Mouse (Mus musculus) layer of hippocampus, adult 11-12 months (tissue): ENCODE data around the gene Rraga.
A peak's percentile ranks its signal among the peaks of the same experiment; 100 is the strongest.

ENCODE experiments used
- DNase-seq: peaks from one replicate; pipeline ENCODE4 v3.0.0; 2022; ENCODE audit warnings: low spot score

The Rraga gene

DNA sequence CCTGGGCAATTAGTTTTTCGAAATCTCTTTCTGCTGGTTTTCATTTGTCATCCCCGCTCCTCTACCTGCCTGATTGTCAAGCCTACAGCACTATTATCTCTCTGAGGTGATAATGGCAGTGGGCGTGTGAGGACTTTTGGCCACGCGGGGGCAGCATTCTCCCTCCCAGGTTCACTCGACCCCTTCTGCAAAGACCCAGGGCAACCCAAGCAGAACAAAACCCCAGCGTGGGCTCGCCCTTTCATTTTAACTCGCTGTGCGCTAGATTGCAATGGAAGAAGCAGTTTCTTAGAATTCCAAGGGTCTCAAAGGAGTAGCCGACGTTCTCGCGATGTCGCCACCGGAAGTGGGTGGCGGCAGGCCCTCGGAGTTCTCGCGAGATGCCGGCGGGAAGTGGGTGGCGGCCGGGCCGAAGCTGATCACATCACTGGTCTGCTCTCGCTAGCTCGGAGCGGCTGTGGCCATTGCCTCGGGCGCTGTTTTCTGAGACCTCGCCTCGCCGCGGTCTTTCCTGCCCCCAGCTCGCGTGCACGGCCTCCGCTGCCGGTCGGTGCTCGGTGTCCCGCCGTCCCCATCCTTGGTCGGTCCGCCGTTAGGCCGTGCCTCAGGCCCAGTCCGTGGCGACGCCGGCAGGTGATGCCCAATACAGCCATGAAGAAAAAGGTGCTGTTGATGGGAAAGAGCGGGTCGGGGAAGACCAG, at the start of gene Rraga:
Rraga (plus strand) TSS at position 386 of the 701 bp plus-strand sequence.
- peak; percentile 95 for DNase-seq

DNA sequence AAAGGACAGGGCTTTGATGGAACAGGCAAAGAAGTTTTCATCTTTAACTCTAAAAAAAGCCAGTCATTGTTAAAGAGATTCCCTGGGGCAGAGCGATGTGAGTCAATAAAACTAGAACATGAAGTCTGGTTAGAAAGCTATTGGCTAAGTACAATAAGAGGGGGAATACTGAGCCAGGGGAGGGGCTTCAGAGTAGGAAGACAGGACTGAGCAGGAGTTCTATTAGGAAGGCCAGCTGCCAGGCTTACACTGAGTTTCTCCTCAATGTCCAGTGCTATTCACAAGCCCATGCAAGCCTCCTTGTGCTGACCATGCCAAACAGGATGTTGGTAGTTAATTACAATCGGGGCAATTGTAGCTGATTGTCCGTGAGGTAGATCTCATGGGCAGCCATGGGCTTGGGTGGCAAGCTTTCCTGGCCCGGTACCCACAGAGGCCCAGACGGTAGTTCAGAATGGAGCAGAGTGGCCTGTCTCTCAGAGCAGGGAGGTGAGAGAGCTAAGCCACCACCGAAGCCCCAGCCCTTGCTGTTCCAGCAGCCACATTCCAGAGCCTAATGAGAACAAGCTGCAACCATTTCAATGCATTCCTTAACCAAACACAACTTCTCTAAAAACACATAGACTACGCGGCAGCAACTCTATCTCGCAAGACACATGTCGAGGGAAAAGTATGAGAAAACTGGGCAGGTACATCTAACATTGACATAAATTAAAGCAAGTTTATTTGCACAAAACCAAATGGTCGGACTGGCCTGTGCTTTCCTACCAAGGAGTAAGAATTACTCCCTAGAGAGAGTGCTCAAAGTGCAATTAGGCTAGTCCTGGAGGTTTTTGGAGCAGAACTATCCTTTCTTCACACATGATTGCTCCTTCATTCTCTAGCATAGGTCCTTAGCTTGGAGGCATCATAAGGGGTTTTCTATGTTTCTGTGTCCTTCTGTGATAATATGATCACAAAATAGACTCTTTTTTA, 48.0 kb upstream of the Rraga start:
- no peak for DNase-seq

DNA sequence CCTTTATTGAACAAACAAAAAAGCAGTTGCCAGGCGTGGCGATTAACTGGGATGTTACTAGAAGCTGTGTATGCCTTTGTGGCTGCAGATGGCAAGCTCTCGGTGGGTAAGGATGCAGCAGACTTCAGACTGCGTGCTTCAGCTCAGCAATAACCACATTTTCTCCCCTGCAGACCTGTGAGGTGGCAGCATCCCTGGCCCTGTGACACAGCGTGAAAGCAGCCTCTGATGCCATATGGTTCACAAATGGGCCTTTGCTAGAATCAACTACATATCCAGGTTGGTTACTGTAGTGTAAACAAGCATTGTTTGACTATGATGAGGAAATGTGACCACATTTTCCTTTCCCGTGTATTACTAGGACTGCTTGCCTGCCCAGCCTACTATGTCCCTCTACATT, 46.3 kb upstream of the Rraga start:
- no peak for DNase-seq

DNA sequence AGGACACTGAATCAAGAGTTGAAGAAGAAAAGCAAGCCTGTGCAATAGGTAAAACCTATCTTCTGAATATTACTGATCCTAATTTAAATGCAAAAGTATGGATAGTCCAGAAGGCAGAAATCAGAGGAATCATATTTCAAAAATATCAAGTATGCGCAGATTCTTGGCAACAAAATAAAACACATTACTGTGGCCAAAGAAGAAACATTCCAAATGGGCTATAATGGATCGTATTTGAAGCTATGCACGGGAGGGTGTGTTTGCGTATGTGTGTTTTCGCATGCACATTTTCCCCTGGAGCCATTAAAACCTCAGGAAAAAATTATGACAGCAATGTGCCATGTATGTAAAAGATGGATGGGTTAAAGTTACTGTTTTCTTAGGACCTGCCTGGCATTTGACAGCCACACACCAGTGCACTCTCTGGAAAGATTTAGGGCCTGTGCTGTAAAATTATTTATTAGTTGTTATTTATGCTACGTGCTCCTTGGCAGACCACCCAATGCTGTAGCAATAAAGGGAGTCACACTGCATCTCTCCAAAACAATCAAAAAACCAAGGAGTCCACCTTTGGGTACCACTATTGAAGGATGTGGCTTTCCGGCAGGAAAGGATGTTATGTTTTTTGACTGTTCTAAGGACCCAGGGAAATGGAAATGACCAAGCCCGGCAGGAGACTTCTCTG, 41.9 kb upstream of the Rraga start:
- no peak for DNase-seq

DNA sequence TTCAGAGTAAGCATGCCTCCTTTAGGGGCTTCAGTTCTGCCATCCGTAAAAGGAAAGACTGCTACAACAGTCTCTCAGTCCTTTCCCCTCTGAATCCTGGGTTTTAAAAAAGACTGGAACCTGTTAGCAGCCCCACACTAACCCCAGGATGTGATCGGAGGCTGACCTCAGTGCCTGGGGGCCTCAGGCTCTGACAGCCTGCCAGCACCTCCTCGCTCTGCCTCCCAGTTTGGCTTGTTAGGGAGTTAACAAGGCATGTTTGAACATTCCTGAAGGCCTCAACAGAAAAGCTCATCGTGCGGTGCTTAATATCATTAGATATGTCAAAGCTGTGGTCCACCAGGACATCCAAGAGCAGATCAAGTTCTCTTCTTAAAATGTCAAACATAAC, 41.4 kb upstream of the Rraga start:
- DNase-seq, result no peak

DNA sequence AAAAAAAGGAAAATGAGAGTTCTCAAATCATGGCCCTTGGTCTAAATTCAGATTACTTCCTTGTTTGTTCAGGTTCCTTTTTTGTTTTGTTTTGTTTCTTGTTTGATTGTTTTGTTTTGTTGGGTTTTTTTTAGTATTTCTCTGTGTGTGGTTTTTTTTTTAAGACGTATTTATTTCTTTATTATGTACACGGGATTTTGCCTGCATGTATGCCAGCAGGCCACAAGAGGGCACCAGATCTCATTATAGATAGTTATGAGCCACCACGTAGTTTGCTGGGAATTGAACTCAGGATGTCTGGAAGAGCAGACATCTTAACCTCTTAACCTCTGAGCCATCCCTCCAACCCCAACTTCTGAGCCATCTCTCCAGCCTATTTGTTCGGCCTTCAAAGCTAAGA, 37.5 kb upstream of the Rraga start:
- DNase-seq, result no peak

DNA sequence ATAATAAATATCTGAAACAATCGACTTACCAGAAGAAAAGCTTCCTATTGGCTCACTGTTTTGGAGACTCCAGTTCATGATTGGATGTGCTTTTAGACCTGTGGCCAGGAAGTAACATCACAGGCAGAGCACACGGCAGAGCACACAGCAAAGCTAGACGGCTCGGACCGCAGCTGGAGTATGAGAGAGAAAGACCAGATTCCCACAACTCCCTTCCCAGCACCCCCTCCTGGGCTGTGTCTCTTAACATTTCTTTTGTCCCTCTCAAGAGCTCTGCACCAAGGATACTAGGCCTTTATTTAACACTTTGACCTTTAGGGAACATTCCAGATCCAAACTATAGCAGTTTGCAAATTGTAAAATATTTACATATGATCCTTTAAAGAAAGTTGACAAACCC, 36.5 kb upstream of the Rraga start:
- DNase-seq, result no peak

DNA sequence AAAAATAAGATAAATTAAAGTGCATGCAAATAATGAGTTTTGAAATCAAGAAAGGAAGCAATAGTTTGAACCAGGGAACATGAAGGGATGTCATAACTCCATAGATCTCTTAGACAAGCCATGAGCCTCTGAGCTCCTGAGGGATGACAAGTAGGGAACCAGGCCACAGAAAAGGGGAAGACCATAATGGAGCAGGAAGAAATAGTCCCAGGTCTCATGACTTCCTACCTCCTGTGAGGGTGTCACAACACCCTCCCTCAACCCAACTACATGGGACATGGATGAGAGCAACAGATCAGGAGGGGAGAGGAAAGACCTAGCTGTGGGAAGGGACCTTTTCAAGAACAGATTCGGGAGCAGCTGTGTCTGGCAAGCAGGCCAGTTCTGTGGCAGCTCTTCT, 33.9 kb upstream of the Rraga start:
- DNase-seq, result no peak

DNA sequence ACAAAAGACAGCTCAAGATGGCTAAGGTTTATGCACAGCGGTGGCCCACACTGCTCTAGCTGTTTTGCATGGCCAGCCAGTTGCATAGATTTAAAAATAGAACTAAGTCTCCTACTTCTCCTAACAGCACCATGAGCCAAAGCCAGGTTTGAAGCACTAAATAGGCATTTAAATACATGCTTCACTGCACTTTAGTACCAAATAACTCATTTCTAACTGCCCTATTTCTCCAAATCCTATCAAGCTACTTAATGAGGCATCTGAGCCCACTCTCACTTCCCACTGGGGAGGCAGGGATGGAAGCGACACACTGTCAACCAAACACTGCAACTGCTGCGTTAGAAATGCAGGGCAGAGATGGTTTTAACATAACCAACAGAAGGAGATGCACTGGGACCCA, 31.5 kb upstream of the Rraga start:
- no peak for DNase-seq

DNA sequence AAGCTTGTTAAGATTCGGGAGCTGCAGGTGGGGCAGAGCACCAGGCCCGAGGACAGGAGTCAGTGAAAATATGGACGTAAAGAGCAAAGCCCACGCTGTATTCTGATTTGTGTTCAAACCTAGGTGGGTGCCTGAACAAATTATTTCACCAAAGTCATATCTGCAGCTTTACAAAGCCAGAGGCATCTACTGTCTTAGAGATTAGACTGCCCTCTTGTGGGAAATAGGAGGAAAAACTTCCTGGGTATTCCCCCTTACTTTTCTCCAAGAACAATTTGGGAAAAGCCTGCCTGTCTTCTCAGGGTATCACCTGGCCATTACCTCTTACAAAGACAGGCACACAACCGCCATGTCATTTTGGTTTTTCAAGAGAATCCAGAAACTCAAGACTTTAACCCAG, 29.9 kb upstream of the Rraga start:
- DNase-seq, result no peak

DNA sequence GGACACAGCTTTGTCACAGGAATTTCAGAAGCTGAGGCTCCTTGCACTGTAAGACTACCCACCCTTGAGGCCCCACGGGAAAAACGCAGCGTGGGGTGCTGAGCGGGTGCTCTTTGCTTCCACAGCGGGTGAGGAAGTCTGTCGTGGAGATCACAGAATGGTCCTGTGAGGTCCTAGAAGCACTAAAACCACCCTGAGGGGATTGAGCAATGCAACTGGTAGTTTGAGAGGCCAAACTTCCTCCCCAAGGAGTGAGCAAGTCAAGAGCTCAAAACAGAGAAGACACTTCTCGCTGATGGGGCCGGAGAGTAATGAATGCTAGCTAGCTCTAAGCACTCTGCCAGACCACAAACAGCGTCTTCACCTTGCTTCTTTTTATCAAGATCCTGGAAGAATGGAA, 27.1 kb upstream of the Rraga start:
- DNase-seq, result no peak

DNA sequence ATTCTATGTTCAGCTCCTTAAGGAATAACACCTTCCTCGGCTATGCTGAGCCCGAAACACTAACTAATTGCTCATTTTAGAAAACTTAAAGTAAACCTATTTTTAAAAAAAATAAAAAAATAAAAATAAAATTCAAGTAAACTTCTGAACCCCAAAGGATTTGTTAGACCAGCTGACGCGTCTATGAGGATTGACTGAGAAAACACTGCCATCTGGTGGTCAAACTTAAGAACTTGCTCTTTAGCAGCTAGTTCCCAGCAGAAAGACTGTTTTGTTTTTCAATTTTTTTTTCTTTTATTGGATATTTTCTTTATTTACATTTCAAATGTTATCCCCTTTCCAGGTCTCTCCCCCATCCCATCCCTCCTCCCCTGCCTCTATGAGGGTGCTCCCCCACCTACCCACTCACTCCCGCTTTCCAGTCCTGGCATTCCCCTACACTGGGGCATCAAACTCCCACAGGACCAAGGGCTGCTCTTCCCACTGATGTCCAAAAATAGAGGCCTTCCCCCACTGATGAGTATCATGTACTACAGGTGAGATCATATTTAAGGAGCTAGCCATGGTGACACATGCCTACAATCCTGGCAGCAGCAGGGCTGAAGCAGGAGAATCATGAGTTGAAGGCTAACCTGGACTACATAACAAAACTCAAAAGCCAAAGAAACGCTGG, 20.3 kb upstream of the Rraga start:
- DNase-seq, result no peak

DNA sequence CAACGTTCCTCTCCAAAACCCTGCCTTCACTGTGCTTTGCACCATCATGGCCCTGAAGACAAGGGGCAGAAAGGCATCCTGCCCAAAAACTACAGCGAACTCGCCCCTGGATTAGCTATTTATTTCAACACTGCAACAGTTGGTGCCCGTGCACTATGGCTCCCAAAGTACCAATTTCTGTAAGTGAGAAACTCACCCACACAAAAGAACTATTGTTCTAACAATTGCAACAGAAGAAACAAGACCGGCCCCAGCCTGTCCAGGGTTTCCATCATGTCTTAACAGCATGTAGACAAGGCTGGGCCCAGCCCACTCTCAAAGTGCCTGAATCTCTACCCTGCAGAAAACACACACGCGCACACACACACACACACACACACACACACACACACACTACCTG, 18.1 kb upstream of the Rraga start:
- no peak for DNase-seq

DNA sequence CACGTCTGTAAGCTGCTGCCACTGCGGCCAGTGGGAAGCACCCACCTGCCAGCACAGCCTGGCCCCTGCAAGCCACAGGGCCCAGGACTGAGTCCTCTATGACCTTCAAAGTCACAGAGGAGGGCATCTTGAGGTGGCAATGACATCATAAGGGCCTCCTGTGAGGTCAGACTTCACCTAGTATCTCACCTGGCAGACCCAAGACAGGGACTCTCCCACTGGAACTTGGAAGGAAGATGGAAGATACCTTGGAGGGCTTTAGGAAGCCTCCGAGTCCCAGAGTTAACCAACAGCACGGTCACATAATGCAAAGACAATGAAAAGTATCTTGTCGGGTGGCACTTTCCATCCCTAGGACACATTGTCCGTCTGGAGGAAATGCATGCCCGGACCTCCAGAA, 17.2 kb upstream of the Rraga start, which contains the start of gene Saxo1:
Saxo1 (minus strand) TSS at position 101 of the 400 bp plus-strand sequence.
- no peak for DNase-seq

DNA sequence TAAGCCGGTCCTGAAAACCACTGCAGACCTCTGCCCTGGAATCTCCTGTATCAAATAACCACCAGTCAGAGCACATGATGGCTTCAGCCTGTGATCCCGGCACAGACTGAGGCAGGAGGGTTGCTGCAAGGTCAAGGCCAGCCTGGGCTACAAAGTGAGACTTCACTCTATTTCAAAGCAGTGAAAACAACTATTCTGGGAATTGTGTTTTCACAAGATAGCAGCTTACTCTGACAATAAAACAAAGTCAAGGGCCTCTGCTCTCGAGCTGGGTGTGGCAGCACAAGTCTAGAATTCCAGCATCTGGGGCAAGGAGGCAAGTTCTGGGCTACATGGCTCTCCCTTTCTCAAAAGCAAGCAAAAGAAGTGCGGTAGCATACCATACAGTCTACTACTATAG, 16.5 kb upstream of the Rraga start:
- no peak for DNase-seq

DNA sequence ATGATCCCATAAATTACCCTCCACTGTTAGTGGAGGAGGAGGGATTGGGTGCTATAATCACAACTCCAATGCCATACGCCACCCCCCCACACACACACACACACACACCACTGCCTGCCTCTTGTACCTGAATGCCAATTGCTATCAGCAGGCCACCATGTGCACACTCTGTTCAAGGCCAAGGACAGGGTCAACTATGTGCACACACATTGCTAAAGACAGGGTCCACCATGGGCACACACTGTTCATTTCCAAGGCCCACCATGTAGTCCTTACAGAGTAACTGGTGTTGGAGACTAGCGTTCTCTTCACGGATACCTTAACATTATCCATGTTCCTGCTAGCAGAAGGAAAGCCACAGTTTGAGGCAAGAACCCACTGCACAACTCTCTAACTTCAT, 14.4 kb upstream of the Rraga start:
- DNase-seq, result no peak

DNA sequence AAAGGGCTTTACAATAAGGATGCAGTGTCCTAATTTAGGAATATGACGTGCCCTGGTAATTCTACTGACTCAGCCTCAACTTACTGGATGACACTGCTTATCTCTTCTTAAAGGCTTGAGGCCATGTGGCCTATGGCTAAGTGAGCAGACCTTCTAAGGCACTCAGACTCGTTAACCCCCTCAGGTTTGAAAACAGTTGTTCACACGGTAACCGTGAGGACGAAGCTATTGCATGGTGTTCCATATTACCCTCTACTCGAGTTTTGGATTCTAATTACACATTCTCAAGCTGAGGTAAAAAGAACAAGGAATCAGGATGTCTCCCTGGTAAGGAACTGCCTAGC, 557 bp upstream of the Rraga start:
- no peak for DNase-seq

DNA sequence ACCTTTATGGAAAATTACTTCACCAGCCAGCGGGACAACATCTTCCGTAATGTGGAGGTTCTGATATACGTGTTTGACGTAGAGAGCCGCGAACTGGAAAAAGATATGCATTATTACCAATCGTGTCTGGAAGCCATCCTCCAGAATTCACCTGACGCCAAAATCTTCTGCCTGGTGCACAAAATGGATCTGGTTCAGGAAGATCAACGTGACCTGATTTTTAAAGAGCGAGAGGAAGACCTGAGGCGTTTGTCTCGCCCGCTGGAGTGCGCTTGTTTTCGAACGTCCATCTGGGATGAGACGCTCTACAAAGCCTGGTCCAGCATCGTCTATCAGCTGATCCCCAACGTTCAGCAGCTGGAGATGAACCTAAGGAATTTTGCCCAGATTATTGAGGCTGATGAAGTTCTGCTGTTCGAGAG, 663 bp downstream of the Rraga start:
- DNase-seq, result no peak

DNA sequence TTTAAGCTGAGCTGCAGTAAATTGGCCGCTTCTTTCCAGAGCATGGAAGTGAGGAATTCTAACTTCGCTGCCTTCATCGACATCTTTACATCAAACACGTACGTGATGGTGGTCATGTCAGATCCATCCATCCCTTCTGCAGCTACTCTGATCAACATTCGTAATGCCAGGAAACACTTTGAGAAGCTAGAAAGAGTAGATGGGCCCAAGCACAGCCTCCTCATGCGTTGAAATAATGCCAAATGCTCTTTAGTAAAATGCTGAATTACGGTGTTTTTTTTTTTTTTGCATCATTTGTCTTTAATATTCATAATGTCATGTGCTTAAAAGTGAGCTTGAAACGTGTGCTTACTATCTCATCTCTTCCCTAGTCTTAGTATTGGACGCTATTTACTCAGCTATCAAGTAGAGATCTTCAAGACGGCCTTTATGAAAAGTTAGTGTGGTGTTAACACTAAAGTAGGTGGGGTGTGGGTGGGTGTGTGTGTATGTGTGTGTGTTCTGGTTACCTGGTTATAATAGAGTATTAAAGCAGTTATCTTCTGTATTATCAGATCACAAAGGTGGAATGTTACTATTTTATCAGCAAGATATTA, 1.3 kb downstream of the Rraga start:
- DNase-seq, result no peak

DNA sequence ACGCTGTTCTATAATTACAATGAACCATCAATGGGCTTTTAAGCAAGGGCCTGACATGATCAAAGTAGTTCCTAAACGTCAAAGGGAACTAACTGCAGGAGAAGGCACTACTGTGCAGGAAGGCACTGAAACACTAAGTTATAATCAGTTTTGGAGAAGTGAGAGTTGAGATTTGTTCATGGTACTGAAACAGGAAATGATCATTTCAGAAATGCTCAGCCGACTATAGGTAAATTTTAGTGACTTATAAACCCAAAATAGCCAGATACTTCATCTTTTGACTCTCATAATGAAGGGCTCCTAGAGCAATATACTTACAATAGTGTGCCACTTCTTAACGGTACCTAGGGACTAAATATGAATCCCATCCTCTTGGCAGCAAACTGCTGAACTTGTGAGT, 4.6 kb downstream of the Rraga start:
- DNase-seq, result no peak

DNA sequence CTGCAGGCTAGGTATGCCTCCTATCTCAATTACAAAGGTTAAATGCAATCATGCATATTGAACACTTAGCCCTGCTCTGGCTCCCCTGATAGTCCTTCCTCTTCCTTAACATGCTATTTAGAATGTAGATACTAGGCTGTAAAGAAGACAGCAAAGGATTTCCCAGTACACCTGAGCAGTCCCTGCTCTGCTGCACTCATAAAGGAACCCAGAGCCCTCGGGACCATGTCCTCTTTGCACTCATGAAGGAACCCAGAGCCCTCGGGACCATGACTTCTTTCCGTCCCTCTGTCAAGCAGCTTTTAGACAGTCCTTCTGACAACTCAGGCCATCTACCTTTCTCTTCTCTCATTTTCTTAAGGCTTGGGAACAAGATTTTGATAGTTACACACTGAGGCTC, 5.1 kb downstream of the Rraga start:
- no peak for DNase-seq

DNA sequence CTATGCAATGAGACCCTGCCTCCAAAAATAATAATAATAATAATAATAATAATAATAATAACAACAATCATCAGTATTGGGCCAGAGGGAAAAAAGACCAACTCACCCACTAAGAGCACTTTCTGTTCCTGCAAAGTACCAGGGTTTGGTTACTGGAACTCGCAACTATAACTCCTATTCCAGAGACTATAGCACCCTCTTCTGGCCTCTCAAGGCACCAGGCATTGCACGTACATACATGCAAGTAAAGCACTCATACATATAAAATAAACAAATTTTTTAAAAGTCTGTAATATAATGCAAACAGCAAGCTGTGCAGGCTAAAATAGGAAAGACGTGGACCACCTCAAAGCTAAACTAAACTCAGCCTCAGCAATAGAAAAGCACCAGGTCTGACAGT, 12.8 kb downstream of the Rraga start:
- DNase-seq, result no peak
